Mouse (Mus musculus): Measurements from ENCODE around the gene Hoxd4. TPM values are rescaled to one million over a fixed set of nuclear protein-coding genes. Genes with fewer than 3 reads are reported as not detected.

Gene Hoxd4
- polyA plus RNA-seq, 1 experiment from 2014 or later = not detected

GRCm38 (mm10) chr2:74739869-74740268 lies 28.1 kb downstream of the Hoxd4 start:
- DNase-seq (ENCODE audit: low spot score) = no peak
- Histone ChIP-seq H3K27ac (replicated peaks) (peak overlapping the region; percentile 35; the same call in 1 of the 2 replicates), H3K9me3 (no peaks in the 10 kb centered on the region), H3K4me1 (peaks cover 12% of the 10 kb centered on the region; the same call in 1 of the 2 replicates), H3K36me3 (replicated peaks) (no peaks in the 10 kb centered on the region), H3K4me3 (peak overlapping the region; percentile 35), H3K27me3 (replicated peaks; ENCODE audit: low read depth, poor library complexity, severe bottlenecking) (peaks cover 100% of the 10 kb centered on the region)
- 2% methylated on average over 14 of the region's 14 CpGs for WGBS

- 1% methylated on average over 43 of the region's 43 CpGs for WGBS
- peaks cover 100% of the 10 kb centered on the region for H3K27me3 ChIP-seq (replicated peaks; ENCODE audit: low read depth, poor library complexity, severe bottlenecking)
- H3K4me3 ChIP-seq = peak overlapping the region; percentile 35
- peak; percentile 62 for DNase-seq (ENCODE audit: low spot score)
- H3K9me3 ChIP-seq = no peaks in the 10 kb centered on the region
- peak overlapping the region; percentile 35; the same call in 1 of the 2 replicates for H3K27ac ChIP-seq (replicated peaks)
- peaks cover 12% of the 10 kb centered on the region; the same call in 1 of the 2 replicates for H3K4me1 ChIP-seq
- no peaks in the 10 kb centered on the region for H3K36me3 ChIP-seq (replicated peaks)
Observed at GRCm38 (mm10) chr2:74740311-74741091, 28.8 kb downstream of the Hoxd4 start.

GRCm38 (mm10) chr2:74741252-74741978 lies 29.7 kb downstream of the Hoxd4 start:
- no peak overlapping the region for H3K27ac ChIP-seq (replicated peaks)
- H3K36me3 ChIP-seq (replicated peaks) = no peaks in the 10 kb centered on the region
- 26% methylated on average over 2 of the region's 3 CpGs for WGBS
- DNase-seq (ENCODE audit: low spot score) = no peak
- no peak overlapping the region for H3K4me3 ChIP-seq
- no peaks in the 10 kb centered on the region for H3K9me3 ChIP-seq
- H3K4me1 ChIP-seq = peaks cover 4% of the 10 kb centered on the region; the same call in 1 of the 2 replicates
- H3K27me3 ChIP-seq (replicated peaks; ENCODE audit: low read depth, poor library complexity, severe bottlenecking) = peaks cover 100% of the 10 kb centered on the region

GRCm38 (mm10) chr2:74741979-74742277 lies 30.2 kb downstream of the Hoxd4 start:
- no peak for DNase-seq (ENCODE audit: low spot score)
- H3K4me3 ChIP-seq = no peak overlapping the region
- H3K9me3 ChIP-seq = no peaks in the 10 kb centered on the region
- no peak overlapping the region for H3K27ac ChIP-seq (replicated peaks)
- H3K36me3 ChIP-seq (replicated peaks) = no peaks in the 10 kb centered on the region
- H3K27me3 ChIP-seq (replicated peaks; ENCODE audit: low read depth, poor library complexity, severe bottlenecking) = peaks cover 100% of the 10 kb centered on the region
- H3K4me1 ChIP-seq = peaks cover 9% of the 10 kb centered on the region; the same call in 1 of the 2 replicates

GRCm38 (mm10) chr2:74745540-74746297 lies 34.0 kb downstream of the Hoxd4 start:
- peak; percentile 20 for DNase-seq (ENCODE audit: low spot score)
- Histone ChIP-seq H3K9me3 (no peaks in the 10 kb centered on the region), H3K4me1 (peaks cover 19% of the 10 kb centered on the region), H3K36me3 (replicated peaks) (no peaks in the 10 kb centered on the region), H3K27ac (replicated peaks) (no peak overlapping the region; the same call in 1 of the 2 replicates), H3K4me3 (peak overlapping the region; percentile 45; the same call in 1 of the 2 replicates), H3K27me3 (replicated peaks; ENCODE audit: low read depth, poor library complexity, severe bottlenecking) (peaks cover 100% of the 10 kb centered on the region)
- WGBS = 2% methylated on average over 6 of the region's 6 CpGs

GRCm38 (mm10) chr2:74746298-74746921 lies 34.7 kb downstream of the Hoxd4 start:
- peaks cover 19% of the 10 kb centered on the region for H3K4me1 ChIP-seq
- no peaks in the 10 kb centered on the region for H3K9me3 ChIP-seq
- peaks cover 100% of the 10 kb centered on the region for H3K27me3 ChIP-seq (replicated peaks; ENCODE audit: low read depth, poor library complexity, severe bottlenecking)
- peak overlapping the region; percentile 48 for H3K27ac ChIP-seq (replicated peaks)
- WGBS = under 1% methylated on average over 58 of the region's 58 CpGs
- H3K4me3 ChIP-seq = peak overlapping the region; percentile 45
- DNase-seq (ENCODE audit: low spot score) = peak; percentile 62
- H3K36me3 ChIP-seq (replicated peaks) = no peaks in the 10 kb centered on the region

- Histone ChIP-seq H3K4me3 (peak overlapping the region; percentile 45), H3K4me1 (peaks cover 19% of the 10 kb centered on the region), H3K36me3 (replicated peaks) (no peaks in the 10 kb centered on the region), H3K27ac (replicated peaks) (peak overlapping the region; percentile 48), H3K27me3 (replicated peaks; ENCODE audit: low read depth, poor library complexity, severe bottlenecking) (peaks cover 100% of the 10 kb centered on the region), H3K9me3 (no peaks in the 10 kb centered on the region)
- 1% methylated on average over 24 of the region's 24 CpGs for WGBS
- peak; percentile 56 for DNase-seq (ENCODE audit: low spot score)
Observed at GRCm38 (mm10) chr2:74747006-74747405, 35.3 kb downstream of the Hoxd4 start.

GRCm38 (mm10) chr2:74747661-74748141 lies 36.0 kb downstream of the Hoxd4 start:
- whole genome bisulfite sequencing = 3% methylated on average over 11 of the region's 11 CpGs
- Histone ChIP-seq H3K27ac (replicated peaks) (no peak overlapping the region), H3K4me1 (peaks cover 21% of the 10 kb centered on the region), H3K36me3 (replicated peaks) (no peaks in the 10 kb centered on the region), H3K4me3 (peak overlapping the region; percentile 45; the same call in 1 of the 2 replicates), H3K27me3 (replicated peaks; ENCODE audit: low read depth, poor library complexity, severe bottlenecking) (peaks cover 100% of the 10 kb centered on the region), H3K9me3 (no peaks in the 10 kb centered on the region)
- peak; percentile 50 for DNase-seq (ENCODE audit: low spot score)

GRCm38 (mm10) chr2:74748436-74748995 lies 36.8 kb downstream of the Hoxd4 start:
- Histone ChIP-seq H3K4me1 (peaks cover 28% of the 10 kb centered on the region), H3K36me3 (replicated peaks) (no peaks in the 10 kb centered on the region), H3K4me3 (no peak overlapping the region), H3K9me3 (no peaks in the 10 kb centered on the region), H3K27ac (replicated peaks) (no peak overlapping the region), H3K27me3 (replicated peaks; ENCODE audit: low read depth, poor library complexity, severe bottlenecking) (peaks cover 100% of the 10 kb centered on the region)
- peak; percentile 34 for DNase-seq (ENCODE audit: low spot score)
- WGBS = 4% methylated on average over 9 of the region's 9 CpGs

- Histone ChIP-seq H3K27me3 (replicated peaks; ENCODE audit: low read depth, poor library complexity, severe bottlenecking) (peaks cover 100% of the 10 kb centered on the region), H3K4me3 (peak overlapping the region; percentile 43), H3K4me1 (peaks cover 28% of the 10 kb centered on the region), H3K9me3 (no peaks in the 10 kb centered on the region), H3K27ac (replicated peaks) (peak overlapping the region; percentile 63), H3K36me3 (replicated peaks) (no peaks in the 10 kb centered on the region)
- DNase-seq (ENCODE audit: low spot score) = peak; percentile 74
- under 1% methylated on average over 47 of the region's 47 CpGs for WGBS
Observed at GRCm38 (mm10) chr2:74749337-74750121, 37.8 kb downstream of the Hoxd4 start.

GRCm38 (mm10) chr2:74750731-74751250 lies 39.1 kb downstream of the Hoxd4 start:
- H3K9me3 ChIP-seq = no peaks in the 10 kb centered on the region
- no peak overlapping the region for H3K4me3 ChIP-seq
- 13% methylated on average over 5 of the region's 5 CpGs for WGBS
- DNase-seq (ENCODE audit: low spot score) = peak; percentile 18
- H3K27me3 ChIP-seq (replicated peaks; ENCODE audit: low read depth, poor library complexity, severe bottlenecking) = peaks cover 100% of the 10 kb centered on the region
- H3K36me3 ChIP-seq (replicated peaks) = no peaks in the 10 kb centered on the region
- peaks cover 28% of the 10 kb centered on the region for H3K4me1 ChIP-seq
- no peak overlapping the region for H3K27ac ChIP-seq (replicated peaks)

All from embryonic facial prominence, embryonic 10.5 days (tissue).